Mouse (Mus musculus) regulatory T cell (primary cell): ENCODE results near the gene Atf6.

Experiments used
- in situ Hi-C: fragments of 300-600 bp; cut with MboI, MseI; formaldehyde crosslinking; loops from one replicate; pipeline ENCODE4 v1.15.1; 2025; ENCODE audit warnings: high pct_unique_total_duplicates

Gene Atf6

GRCm38 (mm10) chr1:170884390-170884789, 16.8 kb upstream of the Atf6 start:
- in situ Hi-C loops, result no loop called here

- in situ Hi-C loops, result no loop called here
Observed at GRCm38 (mm10) chr1:170882915-170883485, 15.4 kb upstream of the Atf6 start.

GRCm38 (mm10) chr1:170876906-170877305, 9.3 kb upstream of the Atf6 start:
- in situ Hi-C loops, result no loop called here

GRCm38 (mm10) chr1:170875676-170876075, 8.1 kb upstream of the Atf6 start:
- in situ Hi-C loops, result no loop called here

GRCm38 (mm10) chr1:170871961-170872360, 4.4 kb upstream of the Atf6 start:
- in situ Hi-C loops, result no loop called here

GRCm38 (mm10) chr1:170871402-170871801, 3.8 kb upstream of the Atf6 start:
- in situ Hi-C loops, result no loop called here

- in situ Hi-C loops, result no loop called here
Observed at GRCm38 (mm10) chr1:170868905-170869283, 1.3 kb upstream of the Atf6 start.

- in situ Hi-C loops, result no loop called here
Observed at GRCm38 (mm10) chr1:170868107-170868904, 735 bp upstream of the Atf6 start.

- in situ Hi-C loops, result no loop called here
Observed at GRCm38 (mm10) chr1:170866992-170867690, 430 bp downstream of the Atf6 start.

GRCm38 (mm10) chr1:170865406-170865805, 2.2 kb downstream of the Atf6 start:
- in situ Hi-C loops, result no loop called here

GRCm38 (mm10) chr1:170864754-170865153, 2.8 kb downstream of the Atf6 start:
- in situ Hi-C loops, result no loop called here

- in situ Hi-C loops, result no loop called here
Observed at GRCm38 (mm10) chr1:170864234-170864633, 3.3 kb downstream of the Atf6 start.

GRCm38 (mm10) chr1:170863033-170863432, 4.5 kb downstream of the Atf6 start:
- in situ Hi-C loops, result no loop called here

GRCm38 (mm10) chr1:170862435-170862717, 5.2 kb downstream of the Atf6 start:
- in situ Hi-C loops, result no loop called here

GRCm38 (mm10) chr1:170861671-170862434, 5.7 kb downstream of the Atf6 start:
- in situ Hi-C loops, result no loop called here

- in situ Hi-C loops, result loop anchor here (10.0 kb wide), 1 partner anchor 1756 kb away; no protein-coding TSS in a partner anchor
Observed at GRCm38 (mm10) chr1:170858872-170859271, 8.7 kb downstream of the Atf6 start.

- in situ Hi-C loops, result loop anchor here (10.0 kb wide), 1 partner anchor 1757 kb away; no protein-coding TSS in a partner anchor
Observed at GRCm38 (mm10) chr1:170857369-170857768, 10.2 kb downstream of the Atf6 start.

GRCm38 (mm10) chr1:170855056-170855760, 12.4 kb downstream of the Atf6 start:
- in situ Hi-C loops, result loop anchor here (10.0 kb wide), 1 partner anchor 1760 kb away; no protein-coding TSS in a partner anchor

GRCm38 (mm10) chr1:170853604-170854003, 14.0 kb downstream of the Atf6 start:
- in situ Hi-C loops, result loop anchor here (10.0 kb wide), 1 partner anchor 1761 kb away; no protein-coding TSS in a partner anchor

GRCm38 (mm10) chr1:170850637-170851624, 16.6 kb downstream of the Atf6 start:
- in situ Hi-C loops, result loop anchor here (10.0 kb wide), 1 partner anchor 1764 kb away; no protein-coding TSS in a partner anchor
